Mouse (Mus musculus): ENCODE measurements around the gene Pfkl. TPM values are rescaled to one million over a fixed set of nuclear protein-coding genes. Genes with fewer than 3 reads are reported as not detected.

The Pfkl gene
- 0.52 TPM for polyA plus RNA-seq (2014; fragmentation: Illumina TruSeq; extraction: RNeasy Lipid Tissue Mini Kit (QIAGEN cat#74804); ENCODE audit: low replicate concordance)

GRCm38 (mm10) chr10:78009945-78010293, at the start of gene Pfkl:
Pfkl (minus strand) TSS chr10:78010083.

GRCm38 (mm10) chr10:78043406-78043836, 33.5 kb upstream of the Pfkl start, which contains the start of gene Aire:
Aire (minus strand) TSS chr10:78043610.

GRCm38 (mm10) chr10:78041647-78042046, 31.8 kb upstream of the Pfkl start, which contains the start of gene Dnmt3l:
Dnmt3l (plus strand) TSS chr10:78041947.

GRCm38 (mm10) chr10:77978351-77979350, 31.2 kb downstream of the Pfkl start, which contains the start of gene 1810043G02Rik:
1810043G02Rik (plus strand) TSS chr10:77978524.

GRCm38 (mm10) chr10:77970481-77970880, 39.4 kb downstream of the Pfkl start, which contains the start of gene Trpm2:
Trpm2 (minus strand) TSS chr10:77970563.

Other genes starting within 250 kb of the Pfkl start
- not detected for gene Gm3238, start 238.8 kb downstream of the Pfkl start, polyA plus RNA-seq (2014; fragmentation: Illumina TruSeq; extraction: RNeasy Lipid Tissue Mini Kit (QIAGEN cat#74804); ENCODE audit: low replicate concordance)
- gene Gm7138, start 233.1 kb downstream of the Pfkl start, polyA plus RNA-seq (2014; fragmentation: Illumina TruSeq; extraction: RNeasy Lipid Tissue Mini Kit (QIAGEN cat#74804); ENCODE audit: low replicate concordance), result not detected
- gene Gm3250, start 227.5 kb downstream of the Pfkl start, polyA plus RNA-seq (2014; fragmentation: Illumina TruSeq; extraction: RNeasy Lipid Tissue Mini Kit (QIAGEN cat#74804); ENCODE audit: low replicate concordance), result not detected
- gene Gm7137, start 221.9 kb downstream of the Pfkl start, polyA plus RNA-seq (2014; fragmentation: Illumina TruSeq; extraction: RNeasy Lipid Tissue Mini Kit (QIAGEN cat#74804); ENCODE audit: low replicate concordance), result not detected
- not detected for gene Gm9639, start 215.0 kb downstream of the Pfkl start, polyA plus RNA-seq (2014; fragmentation: Illumina TruSeq; extraction: RNeasy Lipid Tissue Mini Kit (QIAGEN cat#74804); ENCODE audit: low replicate concordance)
- not detected for gene Gm19668, start 210.9 kb downstream of the Pfkl start, polyA plus RNA-seq (2014; fragmentation: Illumina TruSeq; extraction: RNeasy Lipid Tissue Mini Kit (QIAGEN cat#74804); ENCODE audit: low replicate concordance)
- not detected for gene Gm9507, start 198.2 kb downstream of the Pfkl start, polyA plus RNA-seq (2014; fragmentation: Illumina TruSeq; extraction: RNeasy Lipid Tissue Mini Kit (QIAGEN cat#74804); ENCODE audit: low replicate concordance)
- gene Gm2696, start 195.4 kb downstream of the Pfkl start, polyA plus RNA-seq (2014; fragmentation: Illumina TruSeq; extraction: RNeasy Lipid Tissue Mini Kit (QIAGEN cat#74804); ENCODE audit: low replicate concordance), result not detected
- not detected for gene Krtap10-4, start 183.0 kb downstream of the Pfkl start, polyA plus RNA-seq (2014; fragmentation: Illumina TruSeq; extraction: RNeasy Lipid Tissue Mini Kit (QIAGEN cat#74804); ENCODE audit: low replicate concordance)
- gene Krtap10-10, start 174.1 kb downstream of the Pfkl start, polyA plus RNA-seq (2014; fragmentation: Illumina TruSeq; extraction: RNeasy Lipid Tissue Mini Kit (QIAGEN cat#74804); ENCODE audit: low replicate concordance), result not detected
- gene Gm36176, start 163.3 kb downstream of the Pfkl start, polyA plus RNA-seq (2014; fragmentation: Illumina TruSeq; extraction: RNeasy Lipid Tissue Mini Kit (QIAGEN cat#74804); ENCODE audit: low replicate concordance), result not detected
- gene Gm10318, start 157.2 kb downstream of the Pfkl start, polyA plus RNA-seq (2014; fragmentation: Illumina TruSeq; extraction: RNeasy Lipid Tissue Mini Kit (QIAGEN cat#74804); ENCODE audit: low replicate concordance), result not detected
- gene Gm3285, start 148.1 kb downstream of the Pfkl start, polyA plus RNA-seq (2014; fragmentation: Illumina TruSeq; extraction: RNeasy Lipid Tissue Mini Kit (QIAGEN cat#74804); ENCODE audit: low replicate concordance), result not detected
- 2.0 TPM for gene Lrrc3, start 107.5 kb downstream of the Pfkl start, polyA plus RNA-seq (2014; fragmentation: Illumina TruSeq; extraction: RNeasy Lipid Tissue Mini Kit (QIAGEN cat#74804); ENCODE audit: low replicate concordance)
- 1.3 TPM for gene Trpm2, start 39.5 kb downstream of the Pfkl start, polyA plus RNA-seq (2014; fragmentation: Illumina TruSeq; extraction: RNeasy Lipid Tissue Mini Kit (QIAGEN cat#74804); ENCODE audit: low replicate concordance)
- 0.33 TPM for gene 1810043G02Rik, start 31.6 kb downstream of the Pfkl start, polyA plus RNA-seq (2014; fragmentation: Illumina TruSeq; extraction: RNeasy Lipid Tissue Mini Kit (QIAGEN cat#74804); ENCODE audit: low replicate concordance)
- gene Dnmt3l, start 31.9 kb upstream of the Pfkl start, polyA plus RNA-seq (2014; fragmentation: Illumina TruSeq; extraction: RNeasy Lipid Tissue Mini Kit (QIAGEN cat#74804); ENCODE audit: low replicate concordance), result 0.41 TPM
- not detected for gene Aire, start 33.5 kb upstream of the Pfkl start, polyA plus RNA-seq (2014; fragmentation: Illumina TruSeq; extraction: RNeasy Lipid Tissue Mini Kit (QIAGEN cat#74804); ENCODE audit: low replicate concordance)
- 4.6 TPM for gene Icosl, start 59.2 kb upstream of the Pfkl start, polyA plus RNA-seq (2014; fragmentation: Illumina TruSeq; extraction: RNeasy Lipid Tissue Mini Kit (QIAGEN cat#74804); ENCODE audit: low replicate concordance)
- gene D10Jhu81e, start 159.7 kb upstream of the Pfkl start, polyA plus RNA-seq (2014; fragmentation: Illumina TruSeq; extraction: RNeasy Lipid Tissue Mini Kit (QIAGEN cat#74804); ENCODE audit: low replicate concordance), result 14.9 TPM
- 1.4 TPM for gene Pwp2, start 175.1 kb upstream of the Pfkl start, polyA plus RNA-seq (2014; fragmentation: Illumina TruSeq; extraction: RNeasy Lipid Tissue Mini Kit (QIAGEN cat#74804); ENCODE audit: low replicate concordance)
- 18.2 TPM for gene Trappc10, start 234.6 kb upstream of the Pfkl start, polyA plus RNA-seq (2014; fragmentation: Illumina TruSeq; extraction: RNeasy Lipid Tissue Mini Kit (QIAGEN cat#74804); ENCODE audit: low replicate concordance)